Mouse (Mus musculus) heart, postnatal 0 days (tissue): ENCODE data around the gene Rpain. TPM values are rescaled to one million over a fixed set of nuclear protein-coding genes. Genes with fewer than 3 reads are reported as not detected.
A peak's percentile ranks its signal among the peaks of the same experiment; 100 is the strongest.

Experiments
- ATAC-seq: fragments of 200-750 bp; cut with Nextera tagmentation; 2 replicates; pipeline ENCODE4 v1.8.0; 2017; ENCODE audit warnings: low read depth, moderate number of reproducible peaks, moderate library complexity; ENCODE audit not compliant: insufficient read depth
- DNase-seq: peaks from one replicate; pipeline ENCODE4 v3.0.0-alpha.2; 2016; ENCODE audit warnings: low spot score
- H3K27ac ChIP-seq: fragments of 300-500 bp; sonication (generic); 2 replicates; pipeline ENCODE4 v1.5.1; 2014; ENCODE audit warnings: low read depth, mild to moderate bottlenecking
- H3K27me3 ChIP-seq: fragments of 300-500 bp; sonication (generic); 2 replicates; pipeline ENCODE4 v1.6.1; 2014; ENCODE audit warnings: low read length, mixed read lengths; ENCODE audit not compliant: control insufficient read depth, insufficient read depth
- H3K36me3 ChIP-seq: fragments of 300-500 bp; sonication (generic); replicated peaks from 2 replicates; pipeline ENCODE4 v1.6.1; 2014; ENCODE audit warnings: low read length, mixed read lengths; ENCODE audit not compliant: control insufficient read depth, insufficient read depth
- H3K4me1 ChIP-seq: fragments of 300-500 bp; sonication (generic); 2 replicates; pipeline ENCODE4 v1.6.1; 2014; ENCODE audit warnings: antibody characterized with exemption; ENCODE audit not compliant: control insufficient read depth, insufficient read depth
- H3K4me2 ChIP-seq: fragments of 300-500 bp; sonication (generic); 2 replicates; pipeline ENCODE4 v1.6.1; 2014; ENCODE audit warnings: low read depth, mild to moderate bottlenecking, low read length, moderate library complexity
- H3K4me3 ChIP-seq: fragments of 300-500 bp; sonication (generic); 2 replicates; pipeline ENCODE4 v1.5.1; 2014; ENCODE audit warnings: low read depth, low read length
- H3K9ac ChIP-seq: fragments of 300-500 bp; sonication (generic); replicated peaks from 2 replicates; pipeline ENCODE4 v1.6.1; 2014; ENCODE audit warnings: low read depth, low read length, mixed read lengths
- H3K9me3 ChIP-seq: fragments of 300-500 bp; sonication (generic); replicated peaks from 2 replicates; pipeline ENCODE4 v1.6.1; 2016; ENCODE audit warnings: low read length; ENCODE audit not compliant: control insufficient read depth
- CTCF ChIP-seq: IDR thresholded peaks from 2 replicates; pipeline ENCODE4 v1.5.1; 2016; ENCODE audit warnings: antibody characterized with exemption, control low read depth, low read depth
- EP300 ChIP-seq: IDR thresholded peaks from 2 replicates; pipeline ENCODE4 v1.6.1; 2016; ENCODE audit warnings: antibody characterized with exemption, low read depth
- WGBS: fragments of 180-500 bp; shearing (Covaris S2); extraction: QIAGEN DNeasy Blood & Tissue Kit; methylation state at CpG from one replicate; pipeline ENCODE4 v1.1.7; 2014; 5-methylcytosine and 5-hydroxymethylcytosine counted together
- polyA plus RNA-seq: library from polyadenylated mRNA; unstranded; fragments of >200 nt; fragmentation: Nextera tagmentation; extraction: Ambion mirVana; gene quantifications from 2 replicates; pipeline ENCODE4 v1.2.1, GENCODE M21; 2015
- total RNA-seq: library from RNA; depleted of rRNA; stranded (reverse); fragments of >200 nt; gene quantifications from 2 replicates; pipeline ENCODE4 v1.2.3, GENCODE M21; 2014; ENCODE audit warnings: low replicate concordance

Rpain gene
- total and polyA plus RNA-seq, 2 experiments from 2014 or later, result 25.3 to 45.9 TPM

DNA sequence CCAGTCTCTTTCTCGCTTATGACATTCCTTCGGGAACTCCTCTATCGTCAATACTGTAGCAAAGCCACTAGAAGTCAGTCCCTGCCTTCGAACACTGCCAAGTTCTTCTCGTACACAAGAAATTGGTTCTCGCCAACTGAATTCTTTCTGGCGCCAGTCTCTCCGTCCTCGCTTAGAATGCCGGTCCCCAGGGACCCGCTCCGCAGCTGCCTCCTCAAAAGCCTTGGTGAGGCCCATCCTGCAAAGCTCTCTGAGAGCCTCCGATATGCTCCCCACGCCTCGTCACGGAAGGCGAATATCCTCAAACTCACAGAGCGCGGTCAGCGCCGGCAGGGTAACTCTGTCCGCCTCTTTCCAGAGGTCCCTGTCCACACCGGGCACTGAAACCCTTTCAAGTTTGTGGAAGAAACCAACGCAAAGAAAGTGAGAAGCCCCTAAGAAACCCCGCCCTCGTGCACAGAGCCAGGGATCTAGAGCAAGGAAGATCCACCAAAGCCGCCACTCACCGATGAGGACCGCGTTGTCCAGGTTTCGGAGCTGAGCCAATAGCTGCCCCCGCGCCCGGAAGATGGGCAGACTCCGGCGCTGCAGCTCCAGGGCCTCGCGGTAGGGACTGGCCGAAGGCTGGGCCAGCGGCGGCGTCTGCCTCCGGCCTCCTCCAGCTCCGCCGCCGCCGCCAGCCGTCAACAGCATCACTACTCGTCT lies 33.8 kb downstream of the Rpain start:
- Histone ChIP-seq H3K4me3 (peak overlapping the region; percentile 98), H3K36me3 (peaks cover 15% of the 10 kb centered on the region), H3K4me2 (peak overlapping the region; percentile 98), H3K4me1 (peaks cover 14% of the 10 kb centered on the region), H3K27ac (peak overlapping the region; percentile 88), H3K9me3 (no peaks in the 10 kb centered on the region), H3K27me3 (no peaks in the 10 kb centered on the region), H3K9ac (peak overlapping the region; percentile 71)
- ATAC-seq (peak; percentile 48), DNase-seq (peak; percentile 31)
- WGBS, result under 1% methylated on average over 48 of the region's 49 CpGs
- TF ChIP-seq CTCF (no peak), EP300 (no peak)

DNA sequence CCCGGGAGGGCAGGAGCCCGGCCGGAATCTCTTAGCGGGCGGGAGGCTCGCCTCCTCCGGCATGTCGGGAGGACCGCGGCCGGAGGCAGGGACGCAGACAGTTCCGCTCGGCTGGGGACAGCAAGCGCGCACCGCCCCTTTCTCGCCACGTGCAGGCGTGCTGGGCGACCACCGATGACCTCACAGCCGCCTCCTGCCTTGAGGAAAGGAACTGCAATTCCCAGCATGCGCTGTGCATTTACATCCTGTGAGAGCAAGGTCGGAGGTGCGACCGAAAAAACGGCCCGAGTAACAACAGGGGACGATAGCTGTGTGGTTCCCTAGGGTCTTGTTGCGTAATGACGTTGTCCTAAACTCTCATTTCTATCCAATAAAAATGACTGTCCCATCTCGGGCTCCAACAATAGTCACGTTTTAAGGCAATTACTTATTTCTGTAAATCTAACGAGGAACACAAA lies 34.3 kb downstream of the Rpain start, which contains the start of gene Dhx33:
TSS of gene Dhx33 (minus strand) at position 122 of the 458 bp plus-strand sequence.
- peaks cover 14% of the 10 kb centered on the region for H3K4me1 ChIP-seq
- no peaks in the 10 kb centered on the region for H3K9me3 ChIP-seq
- TF ChIP-seq CTCF (peak; percentile 31), EP300 (no peak)
- peaks cover 16% of the 10 kb centered on the region for H3K36me3 ChIP-seq
- peak within 1 kb of the TSS; percentile 88 for H3K27ac ChIP-seq
- H3K9ac ChIP-seq, result peak within 1 kb of the TSS; percentile 71
- DNase-seq (peak; percentile 97), ATAC-seq (peak; percentile 98)
- peak within 1 kb of the TSS; percentile 98 for H3K4me3 ChIP-seq
- no peaks in the 10 kb centered on the region for H3K27me3 ChIP-seq
- under 1% methylated on average over 33 of the region's 35 CpGs for WGBS
- H3K4me2 ChIP-seq, result peak within 1 kb of the TSS; percentile 98

DNA sequence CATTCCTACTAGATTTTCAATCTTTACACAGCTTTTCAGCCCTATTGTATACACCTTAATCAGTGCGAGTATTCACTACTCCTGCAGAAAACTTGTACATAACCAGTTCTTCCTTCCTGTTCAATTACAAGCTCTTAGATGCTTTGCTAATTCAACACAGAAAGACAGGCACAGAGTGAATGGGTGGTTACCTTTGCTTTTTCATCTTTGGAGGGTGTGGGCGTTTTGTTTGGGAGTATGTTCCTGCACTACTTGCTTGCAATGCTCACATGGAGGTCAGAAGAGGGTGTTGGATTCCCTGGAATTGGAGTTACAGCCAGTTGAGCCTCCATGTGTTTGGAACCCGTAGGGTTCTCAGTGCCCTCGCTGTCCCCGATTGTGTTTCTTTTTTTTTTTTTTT lies 35.0 kb downstream of the Rpain start:
- WGBS, result 59% methylated on average over 5 of the region's 5 CpGs

DNA sequence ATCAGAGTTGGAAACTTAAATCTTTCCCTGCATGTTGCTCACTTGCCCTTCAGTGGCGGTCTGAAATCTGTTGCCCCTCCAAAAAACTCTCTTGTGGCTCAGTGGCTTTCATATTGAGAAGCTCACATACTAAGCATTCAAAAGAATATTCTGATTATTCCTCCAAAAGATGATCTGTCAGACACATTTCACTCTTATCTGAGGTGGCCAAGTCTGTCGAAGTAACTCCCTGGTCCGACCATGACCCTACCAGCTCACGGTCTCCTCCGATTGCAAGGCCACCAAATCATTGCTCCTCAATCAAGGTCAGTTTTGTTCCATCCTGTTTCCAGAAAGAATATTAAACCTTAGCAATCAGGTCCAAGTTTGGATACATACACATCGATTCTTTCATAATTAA lies 37.0 kb downstream of the Rpain start:
- WGBS, result 88% methylated on average over 6 of the region's 6 CpGs
- Histone ChIP-seq H3K4me3 (no peak overlapping the region), H3K27me3 (no peaks in the 10 kb centered on the region), H3K9ac (no peak overlapping the region), H3K9me3 (no peaks in the 10 kb centered on the region), H3K4me2 (no peak overlapping the region), H3K36me3 (peaks cover 31% of the 10 kb centered on the region), H3K27ac (no peak overlapping the region), H3K4me1 (peaks cover 14% of the 10 kb centered on the region)
- ATAC-seq (no peak), DNase-seq (no peak)
- TF ChIP-seq EP300, result no peak
- TF ChIP-seq CTCF, result no peak

More for the DNA sequence above, 35.0 kb downstream of the Rpain start:
- Histone ChIP-seq H3K4me3 (peak overlapping the region; percentile 98), H3K4me1 (peaks cover 14% of the 10 kb centered on the region), H3K27me3 (no peaks in the 10 kb centered on the region), H3K9ac (0 out of 2 replicates have a peak overlapping the region, but pooled peaks have one; percentile 16), H3K27ac (0 out of 2 replicates have a peak overlapping the region, but pooled peaks have one; percentile 19), H3K36me3 (peaks cover 16% of the 10 kb centered on the region), H3K4me2 (peak overlapping the region; percentile 98), H3K9me3 (no peaks in the 10 kb centered on the region)
- ATAC-seq (no peak), DNase-seq (no peak)
- TF ChIP-seq EP300 (no peak), CTCF (no peak)

DNA sequence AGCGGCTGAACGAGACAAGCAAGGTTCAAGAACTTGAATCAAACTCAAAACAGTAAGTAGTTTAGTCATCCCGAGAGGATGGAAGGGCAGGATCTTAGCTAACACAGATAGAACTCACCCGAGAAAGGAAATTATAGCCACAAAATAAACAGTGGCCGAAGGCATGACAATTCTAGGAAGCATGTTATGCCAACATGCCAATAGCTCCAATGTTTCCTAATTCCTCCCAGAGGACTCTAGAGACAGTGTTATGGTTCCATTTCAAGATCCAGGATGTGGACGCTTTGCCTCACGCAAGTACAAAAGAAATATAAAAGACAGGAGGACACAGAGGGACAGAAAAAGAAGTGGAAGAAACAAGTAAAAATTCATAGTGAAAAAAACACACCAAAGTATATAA lies 37.8 kb downstream of the Rpain start:
- peaks cover 11% of the 10 kb centered on the region for H3K4me1 ChIP-seq
- no peak overlapping the region for H3K9ac ChIP-seq
- H3K36me3 ChIP-seq, result peaks cover 39% of the 10 kb centered on the region
- peak overlapping the region; percentile 8; the same call in 1 of the 2 replicates for H3K27ac ChIP-seq
- no peaks in the 10 kb centered on the region for H3K27me3 ChIP-seq
- 74% methylated on average over 7 of the region's 7 CpGs for WGBS
- no peaks in the 10 kb centered on the region for H3K9me3 ChIP-seq
- DNase-seq (peak; percentile 26), ATAC-seq (no peak)
- H3K4me3 ChIP-seq, result no peak overlapping the region
- TF ChIP-seq CTCF (no peak), EP300 (no peak)
- no peak overlapping the region for H3K4me2 ChIP-seq
